ENCODE assay signal across 13 mouse cellular contexts in genomic region chr17:29823439-29824207, GRCm38 (mm10).
DNase-seq lines count a peak whose midpoint lies in the region; ATAC-seq and TF ChIP-seq lines count a peak whose summit lies in the region.
"Had no signal": no experiment of that assay in that cellular context is flagged by ENCODE, and none has a peak within 500 bp of the region (broad histone marks: within the 10 kb centered on the region; RNA-seq: fewer than 3 reads in every experiment).

No protein-coding gene starts in this region.

- no peak for TF ChIP-seq CTCF in lung, embryonic 14.5 days (IDR thresholded peaks at IDR 0.05; ENCODE audit: low read depth)

- H3K9me3 ChIP-seq in lung, embryonic 14.5 days (ENCODE audit: low read depth, low read length) = no peaks in the 10 kb centered on the region
- no peaks in the 10 kb centered on the region for H3K9me3 ChIP-seq in heart, embryonic 12.5 days (replicated peaks)
- no peaks in the 10 kb centered on the region for H3K9me3 ChIP-seq in kidney, embryonic 15.5 days (replicated peaks)
- H3K9me3 ChIP-seq: embryonic facial prominence, embryonic 12.5 days had no signal

- H3K36me3 ChIP-seq in lung, embryonic 14.5 days (ENCODE audit: insufficient read depth) = no peaks in the 10 kb centered on the region
- H3K36me3 ChIP-seq in heart, embryonic 12.5 days = no peaks in the 10 kb centered on the region
- H3K36me3 ChIP-seq in myocyte (ENCODE audit: control insufficient read depth, insufficient read depth) = no peaks in the 10 kb centered on the region
- H3K36me3 ChIP-seq in kidney, embryonic 15.5 days = no peaks in the 10 kb centered on the region
- H3K36me3 ChIP-seq: embryonic facial prominence, embryonic 12.5 days had no signal

- H3K27ac ChIP-seq in lung, embryonic 14.5 days (ENCODE audit: low read depth) = 0 out of 2 replicates have a peak overlapping the region, but pooled peaks have one; percentile 38
- peak overlapping the region; percentile 67 for H3K27ac ChIP-seq in heart, embryonic 12.5 days (ENCODE audit: poor library complexity, severe bottlenecking)
- H3K27ac ChIP-seq in kidney, embryonic 15.5 days = no peak overlapping the region
- H3K27ac ChIP-seq: embryonic facial prominence, embryonic 12.5 days; left cerebral cortex, adult 2 months; macrophage had no signal

- no peak for DNase-seq in lung, embryonic 14.5 days
- no peak for DNase-seq in lung, adult 18-20 months
- DNase-seq in cerebellum, adult 9-10 months = peak; percentile 85
- no peak for DNase-seq in testis, postnatal 10 days (ENCODE audit: low spot score)
- no peak for DNase-seq in right cerebral cortex, postnatal 25 days
- DNase-seq: kidney, postnatal 25 days had no signal

- no peak for ATAC-seq in lung, embryonic 14.5 days (ENCODE audit: insufficient read depth)
- 0 out of 2 replicates have a peak, but pooled peaks have one; percentile 20 for ATAC-seq in heart, embryonic 12.5 days (ENCODE audit: insufficient number of reproducible peaks, low FRiP score)
- no peak for ATAC-seq in kidney, embryonic 15.5 days (replicated peaks; ENCODE audit: low FRiP score)

- WGBS in lung, embryonic 14.5 days = 53% methylated on average over 14 of the region's 14 CpGs
- 31% methylated on average over 14 of the region's 14 CpGs for WGBS in heart, embryonic 12.5 days
- WGBS in kidney, embryonic 15.5 days = 65% methylated on average over 14 of the region's 14 CpGs

- TF ChIP-seq POLR2A in myocyte (IDR thresholded peaks at IDR 0.05; ENCODE audit: insufficient read length, low read depth) = no peak

- peaks cover 11% of the 10 kb centered on the region; the same call in 1 of the 2 replicates for H3K4me1 ChIP-seq in lung, embryonic 14.5 days (ENCODE audit: insufficient read depth)
- peaks cover 20% of the 10 kb centered on the region for H3K4me1 ChIP-seq in heart, embryonic 12.5 days (replicated peaks)
- peaks cover 3% of the 10 kb centered on the region for H3K4me1 ChIP-seq in kidney, embryonic 15.5 days

- H3K9ac ChIP-seq in lung, embryonic 14.5 days = no peak overlapping the region
- H3K9ac ChIP-seq in heart, embryonic 12.5 days = no peak overlapping the region
- no peak overlapping the region for H3K9ac ChIP-seq in kidney, embryonic 15.5 days
- H3K9ac ChIP-seq: embryonic facial prominence, embryonic 12.5 days had no signal

- H3K4me2 ChIP-seq in lung, embryonic 14.5 days = no peak overlapping the region
- peak overlapping the region; percentile 28 for H3K4me2 ChIP-seq in heart, embryonic 12.5 days
- H3K4me2 ChIP-seq in myocyte (ENCODE audit: low read depth) = peak overlapping the region; percentile 56
- no peak overlapping the region for H3K4me2 ChIP-seq in kidney, embryonic 15.5 days
- H3K4me2 ChIP-seq: embryonic facial prominence, embryonic 12.5 days; liver, embryonic 11.5 days had no signal

- no peaks in the 10 kb centered on the region for H3K27me3 ChIP-seq in lung, embryonic 14.5 days (ENCODE audit: insufficient read depth, low read length)
- 0 out of 2 replicates have a peak, but pooled peaks cover 14% of the 10 kb centered on the region for H3K27me3 ChIP-seq in heart, embryonic 12.5 days (replicated peaks)
- H3K27me3 ChIP-seq in myocyte (ENCODE audit: control insufficient read depth, insufficient read depth, insufficient read length) = no peaks in the 10 kb centered on the region
- peaks cover 5% of the 10 kb centered on the region; the same call in 1 of the 2 replicates for H3K27me3 ChIP-seq in kidney, embryonic 15.5 days
- H3K27me3 ChIP-seq: embryonic facial prominence, embryonic 12.5 days had no signal

- H3K79me2 ChIP-seq in myocyte (ENCODE audit: control insufficient read depth, insufficient read depth) = no peaks in the 10 kb centered on the region

- H3ac ChIP-seq in myocyte (ENCODE audit: control insufficient read depth, insufficient read length) = no peak overlapping the region

- H3K4me3 ChIP-seq in lung, embryonic 14.5 days (ENCODE audit: low read depth, low read length) = no peak overlapping the region
- no peak overlapping the region for H3K4me3 ChIP-seq in heart, embryonic 12.5 days
- H3K4me3 ChIP-seq in myocyte = no peak overlapping the region
- no peak overlapping the region for H3K4me3 ChIP-seq in kidney, embryonic 15.5 days (replicated peaks)
- H3K4me3 ChIP-seq: embryonic facial prominence, embryonic 12.5 days; left cerebral cortex, adult 2 months had no signal

TF ChIP-seq in myocyte, 11 proteins besides CTCF, POLR2A, EP300 and RAD21:
- TF ChIP-seq SRF (IDR thresholded peaks at IDR 0.05; ENCODE audit: control insufficient read depth, insufficient read length, low read depth) (no peak), MYOG (IDR thresholded peaks at IDR 0.05; ENCODE audit: control insufficient read depth in 1 of 3, insufficient read depth in 1 of 3, insufficient read length in 2 of 3, low read depth in 2 of 3) (peak in 2 of 3 experiments; percentile 37 to 59), MYOD1 (IDR thresholded peaks at IDR 0.05; ENCODE audit: control insufficient read depth in 1 of 3, insufficient read length in 2 of 3, low read depth in 2 of 3) (peak in 2 of 3 experiments; percentile 11 to 79)

Comparison
In these comparisons a context has a peak if more than half of its experiments do, and no peak if none do; other contexts are left out.
1. H3K4me2 ChIP-seq: peak in heart, embryonic 12.5 days (single experiment) and myocyte (single experiment); none in lung, embryonic 14.5 days (single experiment) and kidney, embryonic 15.5 days (single experiment).